Mouse (Mus musculus): Measurements from ENCODE around the gene Dusp1.

- TF ChIP-seq POLR2A (IDR thresholded peaks at IDR 0.05; ENCODE audit: insufficient read depth, low read length) (no peak), CTCF (IDR thresholded peaks at IDR 0.05; ENCODE audit: low read depth, low read length) (no peak), EP300 (IDR thresholded peaks at IDR 0.05; ENCODE audit: insufficient read depth, low read depth, low read length) (no peak)
Measured at GRCm38 (mm10) chr17:26525316-26525715, 36.6 kb downstream of the Dusp1 start.

Measured in ES-Bruce4 (cell line).